Mouse (Mus musculus) ES-E14 (cell line): ENCODE measurements at regions not wholly inside any gene's neighbourhood (a gene's known extent, or its start where the extent isn't known, plus 50 kb on each side); places are given as distances from the start of the nearest gene placed in this dataset.

ENCODE experiments used
- DNase-seq: peaks from one replicate; pipeline ENCODE4 v3.0.0-alpha.2; 2013; ENCODE audit warnings: low read depth, low spot score
- H3K27ac ChIP-seq: 2 replicates; pipeline ENCODE4 v1.5.1; 2012; ENCODE audit warnings: low read depth, mild to moderate bottlenecking, low read length, moderate library complexity, mixed read lengths; ENCODE audit not compliant: poor library complexity, insufficient read depth, severe bottlenecking
- H3K36me3 ChIP-seq: 2 replicates; pipeline ENCODE4 v1.6.1; 2012; ENCODE audit warnings: mild to moderate bottlenecking, low read length, moderate library complexity, mixed read lengths; ENCODE audit not compliant: control insufficient read depth, poor library complexity, insufficient read depth, severe bottlenecking
- H3K4me1 ChIP-seq, 2 experiments: fragments of 150-350 bp in 1 of 2; sonication (generic) in 1 of 2; 2 replicates each; pipeline ENCODE4 v1.6.1; 2012; ENCODE audit warnings: low read length in 2 of 2, mild to moderate bottlenecking in 1 of 2, mixed read lengths in 1 of 2; ENCODE audit not compliant: control insufficient read depth in 2 of 2, insufficient read depth in 2 of 2, poor library complexity in 1 of 2
- H3K4me3 ChIP-seq, 2 experiments: fragments of 150-350 bp in 1 of 2; sonication (generic) in 1 of 2; 2 replicates each; pipeline ENCODE4 v1.5.1; 2012; ENCODE audit warnings: low read length in 2 of 2, low read depth in 1 of 2, mild to moderate bottlenecking in 1 of 2, mixed read lengths in 1 of 2; ENCODE audit not compliant: insufficient read depth in 1 of 2, poor library complexity in 1 of 2, severe bottlenecking in 1 of 2
- H3K9ac ChIP-seq: 2 replicates; pipeline ENCODE4 v1.6.1; 2012; ENCODE audit warnings: low read depth, mild to moderate bottlenecking, low read length, mixed read lengths; ENCODE audit not compliant: poor library complexity, insufficient read depth, severe bottlenecking
- H3K9me3 ChIP-seq: fragments of 150-350 bp; sonication (generic); 2 replicates; pipeline ENCODE4 v1.6.1; 2012; ENCODE audit warnings: low read depth, mild to moderate bottlenecking, low read length; ENCODE audit not compliant: control insufficient read depth, insufficient read depth
- CHD2 ChIP-seq: IDR thresholded peaks from 2 replicates; pipeline ENCODE4 v1.6.1; 2014; ENCODE audit warnings: mild to moderate bottlenecking, low read depth, low read length, inconsistent platforms
- HCFC1 ChIP-seq: IDR thresholded peaks from 2 replicates; pipeline ENCODE4 v1.6.1; 2012; ENCODE audit warnings: low read length, inconsistent platforms, borderline replicate concordance; ENCODE audit not compliant: insufficient read depth
- MAFK ChIP-seq: IDR thresholded peaks from 2 replicates; pipeline ENCODE4 v1.6.1; 2014; ENCODE audit warnings: mild to moderate bottlenecking, low read depth, low read length, inconsistent platforms; ENCODE audit not compliant: insufficient read depth
- ZC3H11A ChIP-seq: IDR thresholded peaks from 2 replicates; pipeline ENCODE4 v1.6.1; 2012; ENCODE audit warnings: low read depth, mild to moderate bottlenecking, inconsistent platforms, low read length, borderline replicate concordance
- ZNF384 ChIP-seq: IDR thresholded peaks from 2 replicates; pipeline ENCODE4 v1.6.1; 2012; ENCODE audit warnings: low read depth, low read length, inconsistent platforms
- in situ Hi-C, 2 experiments: fragments of 600-800 bp; cut with MboI; formaldehyde crosslinking; loops; one replicate each; pipeline ENCODE4 v1.15.1; 2025; ENCODE audit warnings: low sequenced_read_pairs in 2 of 2, inconsistent platforms in 1 of 2; ENCODE audit not compliant: unreplicated experiment in 2 of 2

DNA sequence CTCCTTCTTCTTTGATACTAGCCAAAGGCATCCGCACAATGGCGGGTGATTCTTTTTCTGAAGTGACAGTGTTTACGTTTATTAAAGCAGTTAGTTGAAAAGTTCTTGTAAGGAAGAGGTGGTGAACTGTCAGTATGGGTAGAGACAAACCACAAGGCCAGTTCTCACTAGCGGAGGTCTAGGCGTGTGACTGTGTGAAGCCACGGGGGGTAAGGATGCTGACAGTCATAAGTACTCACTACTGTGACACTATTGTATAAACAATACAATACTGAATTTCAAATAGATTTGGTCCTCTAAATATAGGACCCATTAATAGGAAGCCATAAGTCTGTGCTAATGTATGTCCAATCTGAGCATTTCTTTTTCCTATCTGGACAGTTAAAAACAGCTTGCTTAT, 161.9 kb downstream of the Cxcl12 start:
- H3K36me3 ChIP-seq, result no peaks in the 10 kb centered on the region
- DNase-seq, result no peak
- in situ Hi-C loops, result no loop called here
- H3K4me1 ChIP-seq, result no peaks in the 10 kb centered on the region
- H3K4me3 ChIP-seq, result no peak overlapping the region
- TF ChIP-seq CHD2, result no peak
- no peak for TF ChIP-seq MAFK
- TF ChIP-seq HCFC1, result no peak
- no peak for TF ChIP-seq ZNF384
- no peak for TF ChIP-seq ZC3H11A
- H3K9me3 ChIP-seq, result no peaks in the 10 kb centered on the region
- H3K27ac ChIP-seq, result no peak overlapping the region
- H3K9ac ChIP-seq, result no peak overlapping the region

DNA sequence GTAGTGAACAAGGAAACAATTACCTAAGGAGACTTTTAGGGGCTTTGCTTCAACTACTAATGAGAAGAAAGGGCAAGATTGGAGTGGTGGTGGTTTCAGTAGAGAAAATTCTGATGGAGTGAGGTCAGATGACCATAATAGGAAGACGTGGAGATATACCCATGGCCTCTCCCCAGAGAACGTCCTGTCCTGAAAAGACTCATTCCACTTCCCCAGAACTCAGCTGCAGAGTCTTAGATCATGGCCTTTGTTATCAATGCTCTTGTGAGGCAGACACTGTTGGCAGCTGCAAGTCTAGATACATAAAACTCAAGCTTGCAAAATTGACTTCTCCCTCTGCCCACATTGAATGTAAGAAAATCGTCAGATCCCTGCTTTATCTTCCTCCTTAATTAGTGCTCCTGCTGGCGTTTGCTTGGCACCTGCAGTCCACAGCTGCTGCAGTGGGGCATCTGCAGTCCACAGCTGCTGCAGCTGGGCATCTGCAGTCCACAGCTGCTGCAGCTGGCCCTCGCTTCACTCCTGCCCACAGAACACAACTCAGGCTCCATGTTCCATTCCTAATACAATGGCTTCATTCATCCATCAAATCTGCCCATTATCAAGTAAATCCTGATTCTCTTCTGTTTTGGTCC, 162.5 kb downstream of the Cxcl12 start:
- H3K27ac ChIP-seq, result no peak overlapping the region
- no peaks in the 10 kb centered on the region for H3K9me3 ChIP-seq
- no peak for TF ChIP-seq ZC3H11A
- TF ChIP-seq MAFK, result no peak
- no peak for TF ChIP-seq ZNF384
- TF ChIP-seq CHD2, result no peak
- TF ChIP-seq HCFC1, result no peak
- H3K36me3 ChIP-seq, result no peaks in the 10 kb centered on the region
- no peak for DNase-seq
- H3K4me1 ChIP-seq, result no peaks in the 10 kb centered on the region
- in situ Hi-C loops, result no loop called here
- H3K9ac ChIP-seq, result no peak overlapping the region
- no peak overlapping the region for H3K4me3 ChIP-seq

GRCm38 (mm10) chr6:117332641-117333040, 164.3 kb downstream of the Cxcl12 start:
- Histone ChIP-seq H3K4me3 (no peak overlapping the region), H3K27ac (no peak overlapping the region), H3K9ac (no peak overlapping the region), H3K4me1 (no peaks in the 10 kb centered on the region), H3K36me3 (no peaks in the 10 kb centered on the region), H3K9me3 (no peaks in the 10 kb centered on the region)
- TF ChIP-seq MAFK, result no peak
- no peak for TF ChIP-seq HCFC1
- TF ChIP-seq CHD2, result no peak
- TF ChIP-seq ZC3H11A, result no peak
- no peak for TF ChIP-seq ZNF384
- DNase-seq, result no peak
- in situ Hi-C loops, result no loop called here

DNA sequence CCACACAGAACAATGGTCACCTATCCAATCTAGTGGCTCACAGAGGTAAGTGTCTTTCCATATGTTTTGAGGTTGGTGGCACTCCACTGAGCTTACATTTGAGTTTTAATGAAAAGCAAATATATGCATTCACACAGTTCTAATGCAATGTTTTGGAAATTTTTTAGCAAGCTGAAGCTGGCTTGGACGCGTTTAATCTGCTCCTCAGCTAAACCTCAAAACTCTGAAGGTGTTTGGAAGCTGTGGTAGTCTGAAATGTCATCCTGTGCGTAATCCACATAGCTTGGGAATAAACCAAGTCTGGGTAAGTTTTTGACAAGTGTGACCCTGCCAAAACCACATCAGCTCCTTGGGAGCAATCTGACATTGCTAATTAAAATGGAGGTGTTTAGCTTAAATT, 173.8 kb downstream of the Cxcl12 start:
- in situ Hi-C loops, result no loop called here
- Histone ChIP-seq H3K4me1 (no peaks in the 10 kb centered on the region), H3K27ac (no peak overlapping the region), H3K4me3 (no peak overlapping the region), H3K9me3 (no peaks in the 10 kb centered on the region), H3K9ac (no peak overlapping the region), H3K36me3 (no peaks in the 10 kb centered on the region)
- no peak for DNase-seq
- no peak for TF ChIP-seq ZC3H11A
- TF ChIP-seq CHD2, result no peak
- TF ChIP-seq MAFK, result no peak
- TF ChIP-seq HCFC1, result no peak
- no peak for TF ChIP-seq ZNF384

GRCm38 (mm10) chr6:117347356-117347755, 179.0 kb downstream of the Cxcl12 start:
- no peaks in the 10 kb centered on the region for H3K36me3 ChIP-seq
- no peak for DNase-seq
- in situ Hi-C loops, result no loop called here
- TF ChIP-seq ZC3H11A (no peak), MAFK (no peak), HCFC1 (no peak), CHD2 (no peak), ZNF384 (no peak)
- H3K4me3 ChIP-seq, result no peak overlapping the region
- H3K9me3 ChIP-seq, result no peaks in the 10 kb centered on the region
- H3K4me1 ChIP-seq, result no peaks in the 10 kb centered on the region
- no peak overlapping the region for H3K9ac ChIP-seq
- H3K27ac ChIP-seq, result no peak overlapping the region
